Mouse (Mus musculus) lung, adult 18-20 months (tissue): ENCODE results near the gene Tomt.
"Not testable (repeated sequence)": the region's sequence is repeated elsewhere in the genome, so short reads cannot be mapped to it uniquely, and the experiment has no call there.

Source experiments
- DNase-seq, 2 experiments: peaks; one replicate each; pipeline ENCODE4 v3.0.0; 2022; ENCODE audit warnings: mixed read lengths in 2 of 2

Tomt gene

DNA sequence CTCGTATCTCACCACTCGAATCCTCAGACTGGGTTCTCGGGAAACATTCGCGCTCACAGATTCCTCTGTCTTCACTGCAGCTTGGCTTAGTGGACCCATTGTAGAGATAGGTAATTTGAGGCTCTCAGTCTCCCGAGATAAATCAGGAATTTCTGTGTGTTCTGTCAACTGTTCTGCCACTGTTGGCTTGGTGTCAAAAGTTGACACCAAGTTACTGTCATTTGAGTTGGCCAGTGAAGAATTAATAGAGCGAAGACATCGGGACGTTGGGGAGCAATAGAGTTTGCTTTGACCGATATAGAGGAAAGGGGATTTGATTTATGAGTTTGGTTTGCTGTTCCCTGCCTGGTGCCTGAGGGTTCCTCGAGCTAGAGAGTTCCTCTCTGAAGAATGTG lies at the start of gene Tomt:
TSS of gene Tomt (minus strand) at position 73 of the 395 bp plus-strand sequence.
- no peak for DNase-seq

GRCm38 (mm10) chr7:101955862-101956261 lies 49.7 kb upstream of the Tomt start:
- DNase-seq, result no peak

GRCm38 (mm10) chr7:101955276-101955675 lies 49.1 kb upstream of the Tomt start:
- no peak for DNase-seq

- DNase-seq, result no peak
Measured at GRCm38 (mm10) chr7:101954163-101954562, 48.0 kb upstream of the Tomt start.

DNA sequence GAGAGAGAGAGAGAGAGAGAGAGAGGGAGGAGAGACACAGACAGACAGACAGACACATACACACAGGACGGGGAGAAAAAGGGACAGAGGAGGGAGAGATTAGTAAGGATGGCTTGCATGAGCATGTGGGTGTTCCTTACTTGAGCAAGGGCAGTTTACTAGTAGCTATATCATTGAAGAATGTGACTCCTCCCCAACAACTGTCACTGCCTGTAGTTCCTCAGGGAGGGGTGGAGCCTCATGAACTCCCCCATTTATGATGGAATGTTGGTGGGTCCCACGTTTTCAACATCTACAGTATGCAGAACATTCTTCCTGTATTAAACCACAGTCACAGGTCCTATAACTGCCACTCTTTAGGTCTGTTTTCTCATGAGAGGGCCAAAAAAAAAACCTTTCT lies 45.9 kb upstream of the Tomt start:
- DNase-seq, result no peak

DNA sequence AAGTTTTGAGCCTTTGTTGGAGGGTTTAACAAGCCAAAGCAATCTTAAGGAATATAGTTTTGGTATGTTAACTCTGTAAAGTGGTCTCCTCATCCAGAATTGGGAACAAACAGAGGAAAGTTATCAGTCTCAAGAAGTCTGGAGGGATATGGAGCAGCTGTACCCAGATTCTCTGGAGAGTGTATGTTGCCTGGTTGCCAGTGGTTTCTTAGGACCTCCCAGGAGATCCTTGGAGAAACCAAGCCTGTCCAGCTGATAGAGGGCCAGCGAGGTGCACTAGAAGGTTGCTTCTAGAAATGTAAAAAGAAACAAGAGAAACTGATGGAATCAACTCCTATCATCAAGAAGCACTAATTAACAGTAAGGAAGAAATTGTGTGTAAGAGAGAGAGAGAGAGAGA lies 45.5 kb upstream of the Tomt start:
- no peak for DNase-seq

DNA sequence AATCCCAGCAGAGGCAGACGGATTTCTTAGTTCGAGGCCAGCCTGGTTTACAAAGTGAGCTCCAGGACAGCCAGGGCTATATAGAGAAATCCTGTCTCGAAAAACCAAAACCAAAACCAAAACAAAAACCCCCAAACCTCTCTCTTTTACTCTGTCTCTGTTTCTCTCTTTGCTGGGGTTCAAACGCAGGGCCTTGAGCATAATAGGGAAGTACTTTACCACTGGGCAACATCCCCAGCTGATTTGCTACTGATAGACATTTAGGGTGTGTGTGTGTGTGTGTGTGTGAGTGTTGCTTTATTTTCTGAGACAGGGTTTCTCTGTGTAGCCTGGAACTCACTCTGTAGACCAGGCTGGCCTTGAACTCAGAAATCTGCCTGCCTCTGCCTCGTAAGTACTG lies 42.8 kb upstream of the Tomt start:
- not testable (repeated sequence) for DNase-seq

DNA sequence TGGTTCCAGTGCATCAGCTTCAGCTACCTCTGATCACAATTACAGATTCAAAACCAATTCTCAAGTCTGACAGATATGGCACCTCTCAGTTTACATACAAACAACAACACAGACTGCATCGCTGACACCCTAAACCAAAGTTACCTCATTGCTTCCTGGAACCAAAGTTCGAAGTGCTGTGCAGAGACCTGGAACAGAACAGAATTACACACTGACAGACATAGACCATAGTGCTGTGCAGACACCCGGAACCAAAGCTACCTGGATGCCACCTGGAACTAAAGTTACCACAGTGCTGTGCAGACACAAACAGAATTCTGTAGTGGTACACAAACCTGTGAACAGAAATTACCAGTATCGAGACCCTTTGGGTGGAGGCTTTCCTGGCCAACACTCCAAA lies 33.6 kb upstream of the Tomt start:
- DNase-seq, result no peak

DNA sequence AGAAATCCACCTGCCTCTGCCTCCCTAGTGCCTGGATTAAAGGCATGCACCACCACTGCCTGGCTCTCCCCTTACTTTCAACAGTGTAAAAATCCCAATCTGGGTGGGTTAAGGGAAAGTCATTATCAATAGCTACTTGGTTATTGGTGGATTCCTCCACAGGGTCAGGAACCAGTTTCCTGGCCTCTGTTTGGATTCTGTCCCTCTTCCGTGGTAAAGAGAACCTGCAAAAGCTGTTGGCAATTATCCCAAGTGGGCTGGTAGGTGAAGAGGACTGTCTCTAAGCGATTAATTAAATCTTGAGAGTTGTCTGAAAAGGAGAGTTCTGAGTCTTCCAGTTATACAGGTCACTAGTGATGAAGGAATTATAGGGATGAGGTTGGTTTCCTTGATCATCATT lies 32.2 kb upstream of the Tomt start:
- no peak for DNase-seq

- DNase-seq, result no peak
Measured at GRCm38 (mm10) chr7:101937569-101937968, 31.4 kb upstream of the Tomt start.

DNA sequence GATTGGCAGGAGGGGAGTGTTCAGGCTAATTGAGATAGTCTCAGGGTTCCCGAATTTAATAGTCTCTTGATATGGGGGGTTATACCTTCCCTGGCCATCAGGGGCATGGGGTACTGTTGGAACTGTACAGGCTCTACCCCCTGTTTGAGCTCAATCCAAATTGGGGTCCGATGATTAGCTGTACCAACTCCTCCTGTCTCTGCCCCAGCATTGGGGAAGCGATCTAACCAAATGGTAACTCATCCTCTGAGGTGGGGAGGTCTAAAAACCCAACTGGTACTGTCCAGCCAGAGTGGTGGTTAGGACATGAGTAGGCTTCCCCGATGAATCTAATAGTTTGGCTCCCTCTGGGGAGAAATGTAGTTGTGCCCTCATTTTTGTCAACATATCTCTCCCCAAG lies 30.8 kb upstream of the Tomt start:
- DNase-seq, result no peak

DNA sequence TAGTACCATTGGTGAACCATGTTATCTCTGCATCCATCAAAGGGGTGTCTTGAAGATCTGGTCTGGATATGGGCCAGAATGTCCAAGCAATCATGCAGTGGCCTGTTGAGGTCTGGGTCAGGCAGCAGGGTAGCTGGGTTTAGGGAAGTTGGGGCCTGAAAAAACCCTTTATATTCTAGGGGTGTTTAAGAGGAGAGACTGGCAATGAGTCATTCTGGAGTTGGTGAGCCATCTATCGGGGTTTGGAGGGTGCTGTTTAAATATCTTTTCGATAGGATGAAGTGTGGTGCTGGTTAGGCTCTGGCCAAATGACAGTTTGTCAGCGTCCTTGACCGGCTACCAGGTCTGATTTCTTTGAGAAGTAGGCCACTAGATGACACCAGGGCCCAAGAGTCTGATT lies 29.8 kb upstream of the Tomt start:
- DNase-seq, result no peak

- peak; percentile 99 for DNase-seq
Measured at GRCm38 (mm10) chr7:101933751-101934240, 27.6 kb upstream of the Tomt start, which contains the start of the genes Lrrc51 and Numa1. Gene Lrrc51, minus strand, starts transcription at chr7:101933895. Gene Numa1, plus strand, starts transcription at chr7:101934111.

GRCm38 (mm10) chr7:101933300-101933699 lies 27.1 kb upstream of the Tomt start:
- DNase-seq, result no peak

- peak; percentile 18 to 54 for DNase-seq
Measured at GRCm38 (mm10) chr7:101932551-101932950, 26.4 kb upstream of the Tomt start.

DNA sequence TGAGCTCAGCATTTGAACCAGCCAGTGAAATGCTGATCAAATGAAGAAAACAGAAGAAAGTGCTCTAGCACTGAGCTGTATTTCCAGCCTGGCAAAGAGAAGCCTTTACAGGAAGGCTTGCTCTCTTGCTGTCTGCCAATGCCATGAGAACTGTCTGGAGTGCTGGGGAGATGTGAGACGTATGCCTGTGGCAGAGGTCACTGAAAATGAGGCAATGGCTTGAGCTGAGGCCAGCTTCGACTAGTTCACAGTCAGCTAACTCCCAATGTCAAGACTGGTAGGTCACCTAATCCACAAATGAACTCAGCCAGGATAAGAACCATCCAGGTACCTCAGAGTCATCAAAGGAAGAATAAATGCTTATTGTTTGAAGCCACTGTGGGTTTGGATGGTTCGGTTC lies 21.9 kb upstream of the Tomt start:
- DNase-seq, result no peak

GRCm38 (mm10) chr7:101925892-101926291 lies 19.7 kb upstream of the Tomt start:
- DNase-seq, result not testable (repeated sequence)

DNA sequence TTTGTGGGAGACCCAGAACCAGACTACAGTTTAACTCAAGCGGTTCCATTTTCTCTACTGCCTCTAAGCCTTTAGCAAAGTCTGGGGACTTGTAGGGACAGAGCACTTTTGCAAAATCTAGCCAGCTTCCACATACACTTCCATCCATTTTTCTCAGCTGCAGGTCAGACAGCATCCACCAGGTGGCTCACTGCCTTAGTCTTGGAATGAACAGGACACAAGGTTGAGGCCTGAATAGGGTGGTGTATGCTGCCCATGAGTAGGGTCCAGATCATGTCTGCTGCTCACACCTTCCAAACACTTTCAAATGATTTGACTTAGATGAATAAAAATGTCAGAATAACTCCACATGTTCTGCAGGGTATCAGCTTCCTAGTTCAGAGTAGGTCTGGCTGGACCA lies 11.9 kb upstream of the Tomt start:
- DNase-seq, result peak; percentile 54 to 56

GRCm38 (mm10) chr7:101911982-101912381 lies 5.8 kb upstream of the Tomt start:
- DNase-seq, result no peak

- no peak for DNase-seq
Measured at GRCm38 (mm10) chr7:101910138-101910537, 4.0 kb upstream of the Tomt start.

DNA sequence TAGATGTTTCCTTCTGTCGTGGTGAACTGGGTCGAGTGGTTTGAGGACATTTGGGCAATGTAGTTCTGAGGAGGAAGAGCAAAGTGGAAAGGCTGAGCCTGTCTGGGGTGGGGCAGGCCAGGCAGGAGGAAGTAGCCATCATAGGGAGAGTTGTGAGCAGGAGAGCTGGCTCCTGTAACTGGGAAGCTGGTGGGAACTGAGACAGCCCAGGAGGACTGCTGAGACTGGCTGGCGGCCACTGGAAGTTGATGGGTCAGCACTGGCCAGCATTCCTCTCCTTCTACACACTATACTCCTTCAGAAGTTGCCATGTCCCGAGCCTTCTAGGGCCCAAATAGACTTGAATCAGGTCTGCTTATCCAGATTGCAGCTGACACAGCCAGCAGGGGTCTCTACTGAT lies 2.2 kb upstream of the Tomt start:
- peak; percentile 36 to 45 for DNase-seq

DNA sequence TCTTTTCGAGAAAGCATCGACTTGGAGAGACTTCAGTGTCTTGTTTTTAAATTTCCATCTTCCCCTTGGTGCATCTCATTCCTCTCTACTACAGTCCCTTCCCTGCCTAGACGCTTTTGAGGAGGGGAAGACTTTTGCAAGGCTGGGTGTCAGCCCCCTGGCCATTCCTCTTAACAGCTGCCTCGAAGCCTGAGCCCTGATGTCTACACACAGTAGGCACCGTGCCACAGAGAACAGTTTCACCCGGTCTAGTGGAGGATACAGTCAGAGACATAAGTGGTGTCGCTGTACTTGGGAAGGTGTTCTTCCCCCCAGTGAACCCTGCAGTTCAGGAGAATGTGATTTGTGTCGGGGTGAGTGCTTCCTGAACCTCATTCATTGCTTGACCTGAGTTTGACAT lies 537 bp upstream of the Tomt start:
- DNase-seq, result no peak

DNA sequence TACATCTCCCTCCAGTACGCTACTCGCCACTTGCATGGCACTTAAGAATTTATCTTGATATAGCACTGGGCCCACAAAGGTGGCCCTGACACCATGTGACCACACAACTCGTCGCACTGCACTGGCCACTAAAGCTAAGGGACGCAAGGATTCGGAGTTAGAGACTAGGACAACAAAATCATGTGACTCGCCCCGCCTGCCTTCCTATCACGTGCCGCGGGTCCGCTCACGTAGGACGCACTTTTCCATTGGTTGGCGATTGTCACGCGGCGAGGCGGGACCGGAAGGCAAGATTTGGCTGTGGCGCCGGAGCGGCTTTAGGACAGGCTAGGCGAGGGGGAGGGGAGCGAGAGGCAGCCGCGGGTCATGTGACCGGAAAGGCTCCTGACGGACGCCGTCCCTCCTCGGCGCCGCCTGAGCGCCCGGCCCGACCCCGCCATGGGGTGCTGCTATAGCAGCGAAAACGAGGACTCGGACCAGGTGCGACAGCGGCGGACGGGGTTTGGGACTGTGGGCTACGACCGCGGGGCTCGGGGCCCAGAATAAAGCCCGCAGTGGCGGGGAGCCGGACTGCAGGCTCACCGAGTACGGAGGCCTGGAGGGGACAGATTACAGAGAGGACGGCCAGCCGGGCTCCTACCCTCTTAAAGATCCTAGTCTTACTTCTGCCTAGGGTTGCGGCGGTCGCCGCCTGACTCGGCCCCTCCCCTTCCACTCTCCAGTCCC lies 435 bp downstream of the Tomt start, which contains the start of gene Lamtor1:
TSS of gene Lamtor1 (plus strand) at position 344 of the 726 bp plus-strand sequence.
- DNase-seq, result peak; percentile 100

- DNase-seq, result no peak
Measured at GRCm38 (mm10) chr7:101902846-101903245, 3.3 kb downstream of the Tomt start.

- no peak for DNase-seq
Measured at GRCm38 (mm10) chr7:101901969-101902368, 4.2 kb downstream of the Tomt start.
